Mouse (Mus musculus) subcutaneous adipose tissue, adult 2 months (tissue): ENCODE data around the gene Slc36a4. TPM values are rescaled to one million over a fixed set of nuclear protein-coding genes. Genes with fewer than 3 reads are reported as not detected.

Source experiments
- polyA plus RNA-seq: library from polyadenylated mRNA; depleted of rRNA; stranded (reverse); fragments of >200 nt; gene quantifications from 2 replicates; pipeline ENCODE4 v1.2.3, GENCODE M21; 2012; ENCODE audit warnings: low replicate concordance; rRNA removed

The Slc36a4 gene
- polyA plus RNA-seq: 9.5 and 15.0 TPM in 2 replicates

GRCm38 (mm10) chr9:15709599-15710381 is at the start of gene Slc36a4:
Gene Slc36a4 (plus strand): TSS chr9:15709738.

Other genes starting within 250 kb of the Slc36a4 start
- 20.3 and 21.0 TPM in 2 replicates for gene Smco4, start 216.3 kb upstream of the Slc36a4 start, polyA plus RNA-seq
- 0.09 and 0.14 TPM in 2 replicates for gene Deup1, start 81.8 kb upstream of the Slc36a4 start, polyA plus RNA-seq
- not detected in 2 replicates for gene Mtnr1b, start 164.8 kb downstream of the Slc36a4 start, polyA plus RNA-seq